Mouse (Mus musculus): ENCODE results near the gene Lmntd2. TPM values are rescaled to one million over a fixed set of nuclear protein-coding genes. Genes with fewer than 3 reads are reported as not detected.

Gene Lmntd2
- total RNA-seq, 2 experiments from 2014 or later = not detected

GRCm38 (mm10) chr7:141191796-141192685 is 21.8 kb downstream of the Lmntd2 start:
- no peak for DNase-seq (ENCODE audit: low spot score in 2 of 2)

GRCm38 (mm10) chr7:141191036-141191435 is 22.8 kb downstream of the Lmntd2 start:
- no peak for DNase-seq (ENCODE audit: low spot score in 2 of 2)

- DNase-seq (ENCODE audit: low spot score in 2 of 2) = no peak
These were observed 23.7 kb downstream of the Lmntd2 start for GRCm38 (mm10) chr7:141190220-141190619.

- DNase-seq (ENCODE audit: low spot score in 2 of 2) = no peak
These were observed 25.1 kb downstream of the Lmntd2 start for GRCm38 (mm10) chr7:141188733-141189132.

GRCm38 (mm10) chr7:141188194-141188593 is 25.7 kb downstream of the Lmntd2 start:
- no peak for DNase-seq (ENCODE audit: low spot score in 2 of 2)

GRCm38 (mm10) chr7:141176173-141176572 is 37.7 kb downstream of the Lmntd2 start:
- peak; percentile 77 to 92 for DNase-seq (ENCODE audit: low spot score in 2 of 2)

- no peak for DNase-seq (ENCODE audit: low spot score in 2 of 2)
These were observed 38.8 kb downstream of the Lmntd2 start for GRCm38 (mm10) chr7:141175068-141175467.

- DNase-seq (ENCODE audit: low spot score in 2 of 2) = no peak
These were observed 40.5 kb downstream of the Lmntd2 start for GRCm38 (mm10) chr7:141173323-141173850.

- DNase-seq (ENCODE audit: low spot score in 2 of 2) = peak; percentile 94 to 95
These were observed 41.5 kb downstream of the Lmntd2 start, which contains the start of gene Rnh1 for GRCm38 (mm10) chr7:141172116-141173006. Gene Rnh1 (minus strand): TSS chr7:141172857.

- DNase-seq (ENCODE audit: low spot score in 2 of 2) = no peak
These were observed 44.0 kb downstream of the Lmntd2 start for GRCm38 (mm10) chr7:141169866-141170265.

- DNase-seq (ENCODE audit: low spot score in 2 of 2) = peak in 1 of 2 experiments; percentile 43
These were observed 44.6 kb downstream of the Lmntd2 start for GRCm38 (mm10) chr7:141169300-141169699.

GRCm38 (mm10) chr7:141168518-141168953 is 45.3 kb downstream of the Lmntd2 start:
- peak in 1 of 2 experiments; percentile 31 for DNase-seq (ENCODE audit: low spot score in 2 of 2)

- DNase-seq (ENCODE audit: low spot score in 2 of 2) = no peak
These were observed 45.9 kb downstream of the Lmntd2 start for GRCm38 (mm10) chr7:141167901-141168517.

GRCm38 (mm10) chr7:141164850-141165249 is 49.0 kb downstream of the Lmntd2 start:
- no peak for DNase-seq (ENCODE audit: low spot score in 2 of 2)

- no peak for DNase-seq (ENCODE audit: low spot score in 2 of 2)
These were observed 49.5 kb downstream of the Lmntd2 start for GRCm38 (mm10) chr7:141164397-141164796.

Small RNAs within 50 kb of the gene (microRNA-seq; reads per million reads assigned to microRNA genes)
- 110 to 127 reads per million in 2 experiments for gene Mir210

Other genes starting within 250 kb of the Lmntd2 start
- 1 to 10 TPM; 3.3 to 6.3 TPM for gene Ifitm1, start 246.9 kb downstream of the Lmntd2 start, total RNA-seq (2021)
- gene Ifitm3, start 203.3 kb downstream of the Lmntd2 start, total RNA-seq (2021) = 10 to 100 TPM in 1 of 2 experiments, 1 to 10 TPM in 1; 6.9 to 13.0 TPM
- not detected for gene Ifitm6, start 196.2 kb downstream of the Lmntd2 start, total RNA-seq (2021)
- not detected for gene Gm17387, start 184.9 kb downstream of the Lmntd2 start, total RNA-seq (2021)
- gene B4galnt4, start 153.0 kb downstream of the Lmntd2 start, total RNA-seq (2021) = 10 to 100 TPM; 90.0 to 97.9 TPM
- gene Pkp3, start 135.9 kb downstream of the Lmntd2 start, total RNA-seq (2021) = not detected
- 1 to 10 TPM; 2.3 to 3.0 TPM for gene Sigirr, start 113.5 kb downstream of the Lmntd2 start, total RNA-seq (2021)
- not detected for gene Ano9, start 96.3 kb downstream of the Lmntd2 start, total RNA-seq (2021)
- 10 to 100 TPM; 67.8 to 71.3 TPM for gene Ptdss2, start 91.7 kb downstream of the Lmntd2 start, total RNA-seq (2021)
- 10 to 100 TPM; 26.8 to 34.3 TPM for gene Rnh1, start 41.2 kb downstream of the Lmntd2 start, total RNA-seq (2021)
- gene Hras, start 20.1 kb downstream of the Lmntd2 start, total RNA-seq (2021) = 100 to 1,000 TPM; 204 to 208 TPM
- gene Lrrc56, start 19.9 kb downstream of the Lmntd2 start, total RNA-seq (2021) = 1 to 10 TPM; 4.9 to 6.7 TPM
- gene Rassf7, start 1.8 kb upstream of the Lmntd2 start, total RNA-seq (2021) = 1 to 10 TPM in 1 of 2 experiments, under 1 TPM in 1; 0.83 to 1.2 TPM
- 10 to 100 TPM; 66.9 to 77.2 TPM for gene Phrf1, start 14.7 kb upstream of the Lmntd2 start, total RNA-seq (2021)
- gene Irf7, start 52.4 kb upstream of the Lmntd2 start, total RNA-seq (2021) = 1 to 10 TPM in 1 of 2 experiments, under 1 TPM in 1; 0.46 to 1.3 TPM
- gene Cdhr5, start 62.7 kb upstream of the Lmntd2 start, total RNA-seq (2021) = not detected
- gene Sct, start 65.1 kb upstream of the Lmntd2 start, total RNA-seq (2021) = not detected
- under 1 TPM; 0.31 to 0.32 TPM for gene Drd4, start 77.9 kb upstream of the Lmntd2 start, total RNA-seq (2021)
- gene Deaf1, start 113.6 kb upstream of the Lmntd2 start, total RNA-seq (2021) = 100 to 1,000 TPM; 180 to 199 TPM
- 10 to 100 TPM; 30.2 to 30.8 TPM for gene Tmem80, start 113.7 kb upstream of the Lmntd2 start, total RNA-seq (2021)
- 1 to 10 TPM; 5.5 to 7.8 TPM for gene Eps8l2, start 124.8 kb upstream of the Lmntd2 start, total RNA-seq (2021)
- gene Taldo1, start 178.1 kb upstream of the Lmntd2 start, total RNA-seq (2021) = 100 to 1,000 TPM; 129 to 140 TPM
- gene Gatd1, start 200.1 kb upstream of the Lmntd2 start, total RNA-seq (2021) = 10 to 100 TPM; 37.4 to 37.6 TPM
- gene Cend1, start 215.4 kb upstream of the Lmntd2 start, total RNA-seq (2021) = 100 to 1,000 TPM; 332 to 341 TPM
- gene Slc25a22, start 223.8 kb upstream of the Lmntd2 start, total RNA-seq (2021) = 100 to 1,000 TPM; 366 to 390 TPM
- 1 to 10 TPM; 1.9 TPM for gene Pidd1, start 229.9 kb upstream of the Lmntd2 start, total RNA-seq (2021)
- gene Rplp2, start 233.3 kb upstream of the Lmntd2 start, total RNA-seq (2021) = 100 to 1,000 TPM; 577 to 590 TPM
- gene Pnpla2, start 241.1 kb upstream of the Lmntd2 start, total RNA-seq (2021) = 10 to 100 TPM; 32.4 to 36.6 TPM
- gene Cracr2b, start 247.0 kb upstream of the Lmntd2 start, total RNA-seq (2021) = 1 to 10 TPM; 5.5 to 6.6 TPM